In the genomic region with DNA sequence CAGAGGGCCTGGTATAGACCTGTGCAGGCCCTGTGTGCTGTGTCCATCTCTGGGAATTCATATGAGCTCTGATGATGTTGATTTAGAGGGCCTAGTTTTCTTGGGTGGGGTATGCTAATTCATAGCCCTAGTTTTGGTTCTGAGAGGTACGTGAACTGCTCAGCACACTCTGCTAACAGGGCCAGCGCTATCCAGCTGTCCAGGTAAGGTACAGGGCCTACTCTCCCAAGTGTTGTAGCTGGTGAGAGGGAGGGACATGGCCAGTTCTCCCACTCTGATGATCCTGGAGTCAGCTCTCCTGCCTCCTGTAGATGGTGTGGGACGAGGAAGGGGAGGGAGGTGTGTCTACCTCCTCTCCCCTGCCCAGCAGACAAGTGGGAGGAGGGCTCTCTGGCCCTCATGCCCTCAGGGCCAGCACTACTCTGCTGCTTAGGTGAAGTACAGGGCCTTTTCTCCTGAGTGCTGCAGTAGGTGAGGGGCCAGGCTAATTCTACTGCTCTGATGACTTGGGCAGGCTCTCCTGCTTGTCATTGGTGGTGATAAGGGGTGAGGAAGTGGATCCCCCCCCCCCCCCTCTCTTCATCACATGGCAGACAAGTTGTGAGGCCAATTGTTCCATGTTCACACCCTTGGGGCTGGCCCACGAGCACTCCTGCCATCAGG, we compare ENCODE assay signal across 14 mouse cellular contexts. TPM values are rescaled to one million over a fixed set of nuclear protein-coding genes. Genes with fewer than 3 reads are reported as not detected.
DNase-seq lines count a peak whose midpoint lies in the region; ATAC-seq and TF ChIP-seq lines count a peak whose summit lies in the region.
"Had no signal": no experiment of that assay in that cellular context is flagged by ENCODE, and none has a peak within 500 bp of the region (broad histone marks: within the 10 kb centered on the region; RNA-seq: fewer than 3 reads in every experiment).

No protein-coding gene starts in this region.

- peak; percentile 16; the same call in 1 of the 2 replicates for ATAC-seq in hindbrain, embryonic 15.5 days (ENCODE audit: low FRiP score, low read depth)
- no peak for ATAC-seq in hindbrain, embryonic 11.5 days (ENCODE audit: low FRiP score)
- peak; percentile 40; the same call in 1 of the 2 replicates for ATAC-seq in midbrain, embryonic 15.5 days (replicated peaks)
- no peak for ATAC-seq in midbrain, postnatal 0 days (ENCODE audit: low FRiP score)
- peak; percentile 53 for ATAC-seq in intestine, embryonic 15.5 days
- peak; percentile 49; the same call in 1 of the 2 replicates for ATAC-seq in neutrophil, adult 5-6 weeks (ENCODE audit: extremely low read depth, insufficient number of reproducible peaks, low FRiP score, poor library complexity, severe bottlenecking)

- no peak overlapping the region for H3K27ac ChIP-seq in hindbrain, embryonic 15.5 days (replicated peaks)
- no peak overlapping the region for H3K27ac ChIP-seq in hindbrain, embryonic 11.5 days (ENCODE audit: low read depth, low read length)
- no peak overlapping the region for H3K27ac ChIP-seq in midbrain, embryonic 15.5 days
- no peak overlapping the region for H3K27ac ChIP-seq in midbrain, postnatal 0 days (ENCODE audit: low read depth, low read length)
- H3K27ac ChIP-seq in intestine, embryonic 15.5 days, result no peak overlapping the region
- H3K27ac ChIP-seq: forebrain, embryonic 10.5 days; liver, embryonic 14.5 days had no signal

- no peak for DNase-seq in hindbrain, embryonic 11.5 days (ENCODE audit: low spot score)
- DNase-seq in midbrain, postnatal 0 days (ENCODE audit: low spot score), result no peak
- no peak for DNase-seq in adrenal gland, adult 2 months
- DNase-seq in cerebellum, adult 11-12 months, result no peak
- DNase-seq: adrenal gland, postnatal 36 days; cerebellum, adult 11 months; heart, postnatal 10 days; spleen, adult 18-20 months had no signal

- no peak overlapping the region for H3K9ac ChIP-seq in hindbrain, embryonic 15.5 days
- H3K9ac ChIP-seq in hindbrain, embryonic 11.5 days (ENCODE audit: low read depth, low read length), result no peak overlapping the region
- no peak overlapping the region for H3K9ac ChIP-seq in midbrain, embryonic 15.5 days
- H3K9ac ChIP-seq in midbrain, postnatal 0 days (replicated peaks; ENCODE audit: low read length, poor library complexity, severe bottlenecking), result no peak overlapping the region
- H3K9ac ChIP-seq in intestine, embryonic 15.5 days, result no peak overlapping the region
- H3K9ac ChIP-seq: liver, embryonic 14.5 days had no signal

- TF ChIP-seq CTCF in midbrain, postnatal 0 days (IDR thresholded peaks at IDR 0.05), result no peak

- H3K27me3 ChIP-seq in hindbrain, embryonic 15.5 days, result no peaks in the 10 kb centered on the region
- no peaks in the 10 kb centered on the region for H3K27me3 ChIP-seq in hindbrain, embryonic 11.5 days (ENCODE audit: control insufficient read depth, insufficient read depth, low read length)
- H3K27me3 ChIP-seq in midbrain, embryonic 15.5 days (replicated peaks), result no peaks in the 10 kb centered on the region
- no peaks in the 10 kb centered on the region for H3K27me3 ChIP-seq in midbrain, postnatal 0 days (ENCODE audit: insufficient read depth, low read length)
- H3K27me3 ChIP-seq in intestine, embryonic 15.5 days (replicated peaks), result no peaks in the 10 kb centered on the region

- H3K4me3 ChIP-seq in hindbrain, embryonic 15.5 days, result no peak overlapping the region
- no peak overlapping the region for H3K4me3 ChIP-seq in hindbrain, embryonic 11.5 days (ENCODE audit: low read depth, low read length)
- H3K4me3 ChIP-seq in midbrain, embryonic 15.5 days, result no peak overlapping the region
- H3K4me3 ChIP-seq in midbrain, postnatal 0 days (ENCODE audit: low read depth, low read length), result no peak overlapping the region
- no peak overlapping the region for H3K4me3 ChIP-seq in intestine, embryonic 15.5 days (replicated peaks)
- H3K4me3 ChIP-seq: forebrain, embryonic 10.5 days had no signal

- H3K9me3 ChIP-seq in hindbrain, embryonic 15.5 days, result no peaks in the 10 kb centered on the region
- H3K9me3 ChIP-seq in hindbrain, embryonic 11.5 days (ENCODE audit: control insufficient read depth, low read length), result no peaks in the 10 kb centered on the region
- no peaks in the 10 kb centered on the region for H3K9me3 ChIP-seq in midbrain, embryonic 15.5 days
- H3K9me3 ChIP-seq in midbrain, postnatal 0 days (ENCODE audit: low read length), result no peaks in the 10 kb centered on the region
- no peaks in the 10 kb centered on the region for H3K9me3 ChIP-seq in intestine, embryonic 15.5 days
- H3K9me3 ChIP-seq: forebrain, embryonic 10.5 days had no signal

- H3K4me1 ChIP-seq in hindbrain, embryonic 15.5 days (replicated peaks), result peaks cover 3% of the 10 kb centered on the region; the same call in 1 of the 2 replicates
- H3K4me1 ChIP-seq in hindbrain, embryonic 11.5 days (replicated peaks; ENCODE audit: control insufficient read depth, insufficient read depth, low read length), result no peaks in the 10 kb centered on the region
- no peaks in the 10 kb centered on the region for H3K4me1 ChIP-seq in midbrain, embryonic 15.5 days
- no peaks in the 10 kb centered on the region for H3K4me1 ChIP-seq in midbrain, postnatal 0 days (ENCODE audit: insufficient read depth, low read length)
- H3K4me1 ChIP-seq in intestine, embryonic 15.5 days (replicated peaks), result no peaks in the 10 kb centered on the region

- no peak overlapping the region for H3K4me2 ChIP-seq in hindbrain, embryonic 15.5 days
- no peak overlapping the region for H3K4me2 ChIP-seq in hindbrain, embryonic 11.5 days (replicated peaks; ENCODE audit: low read depth, low read length)
- no peak overlapping the region for H3K4me2 ChIP-seq in midbrain, embryonic 15.5 days
- H3K4me2 ChIP-seq in midbrain, postnatal 0 days (ENCODE audit: low read depth, low read length, poor library complexity, severe bottlenecking), result no peak overlapping the region
- H3K4me2 ChIP-seq in intestine, embryonic 15.5 days (replicated peaks), result no peak overlapping the region

- 89% methylated on average over 4 of the region's 4 CpGs for WGBS in hindbrain, embryonic 15.5 days
- WGBS in hindbrain, embryonic 11.5 days, result 90% methylated on average over 4 of the region's 4 CpGs
- 88% methylated on average over 4 of the region's 4 CpGs for WGBS in midbrain, embryonic 15.5 days
- 80% methylated on average over 4 of the region's 4 CpGs for WGBS in midbrain, postnatal 0 days
- WGBS in intestine, embryonic 15.5 days, result 76% methylated on average over 4 of the region's 4 CpGs

- no peaks in the 10 kb centered on the region for H3K36me3 ChIP-seq in hindbrain, embryonic 15.5 days
- no peaks in the 10 kb centered on the region for H3K36me3 ChIP-seq in hindbrain, embryonic 11.5 days (ENCODE audit: control insufficient read depth, insufficient read depth, low read length)
- H3K36me3 ChIP-seq in midbrain, embryonic 15.5 days (replicated peaks), result no peaks in the 10 kb centered on the region
- no peaks in the 10 kb centered on the region for H3K36me3 ChIP-seq in midbrain, postnatal 0 days (ENCODE audit: insufficient read depth, low read length)
- no peaks in the 10 kb centered on the region for H3K36me3 ChIP-seq in intestine, embryonic 15.5 days

RNA-seq across cellular contexts. Expression of a gene that starts 8.3 kb away (rescaled TPM):
- polyA plus RNA-seq in hindbrain, embryonic 15.5 days (2015; fragmentation: Nextera tagmentation; extraction: Ambion mirVana), result 10.4 and 11.2 TPM in 2 replicates
- 14.0 and 15.1 TPM in 2 replicates for polyA plus RNA-seq in hindbrain, embryonic 11.5 days (2014; fragmentation: Nextera tagmentation; extraction: Ambion mirVana)
- 9.8 and 10.3 TPM in 2 replicates for polyA plus RNA-seq in midbrain, embryonic 15.5 days (2015; fragmentation: Nextera tagmentation; extraction: Ambion mirVana)
- 30.2 and 39.5 TPM in 2 replicates for total RNA-seq in midbrain, postnatal 0 days (2014; rRNA removed)
- polyA plus RNA-seq in midbrain, postnatal 0 days (2015; fragmentation: Nextera tagmentation; extraction: Ambion mirVana), result 5.6 and 6.4 TPM in 2 replicates
- polyA plus RNA-seq in intestine, embryonic 15.5 days (2015; fragmentation: Nextera tagmentation; extraction: Ambion mirVana), result 12.0 and 13.2 TPM in 2 replicates
- total RNA-seq in neutrophil, adult 5-6 weeks (2017), result 170 and 182 TPM in 2 replicates
- total RNA-seq in adrenal gland, adult 2 months (2021), result 10 to 100 TPM; 28.3 to 34.6 TPM
- 2.1 and 3.2 TPM in 2 replicates for polyA plus RNA-seq in adrenal gland, adult 2 months (2012; rRNA removed)

Comparison
In these comparisons a context has a peak if more than half of its experiments do, and no peak if none do; other contexts are left out.
1. ATAC-seq: peak in hindbrain, embryonic 15.5 days (single experiment), midbrain, embryonic 15.5 days (single experiment), intestine, embryonic 15.5 days (single experiment) and neutrophil, adult 5-6 weeks (single experiment); none in hindbrain, embryonic 11.5 days (single experiment) and midbrain, postnatal 0 days (single experiment).